Mouse (Mus musculus) myocyte (in vitro differentiated cells): ENCODE data around the gene Akap13. TPM values are rescaled to one million over a fixed set of nuclear protein-coding genes. Genes with fewer than 3 reads are reported as not detected.
"Not testable (repeated sequence)": the region's sequence is repeated elsewhere in the genome, so short reads cannot be mapped to it uniquely, and the experiment has no call there.

Source experiments
- H3K27me3 ChIP-seq: one replicate; pipeline ENCODE4 v1.6.1; 2011; ENCODE audit not compliant: control insufficient read depth, insufficient read depth, insufficient read length
- H3K36me3 ChIP-seq: one replicate; pipeline ENCODE4 v1.6.1; 2011; ENCODE audit not compliant: control insufficient read depth, insufficient read depth
- H3K4me2 ChIP-seq: one replicate; pipeline ENCODE4 v1.6.1; 2011; ENCODE audit warnings: low read depth, control low read depth
- H3K4me3 ChIP-seq: one replicate; pipeline ENCODE4 v1.5.1; 2011; ENCODE audit warnings: mild to moderate bottlenecking, control low read depth, moderate library complexity
- H3K79me2 ChIP-seq: one replicate; pipeline ENCODE4 v1.6.1; 2011; ENCODE audit not compliant: control insufficient read depth, insufficient read depth
- H3ac ChIP-seq: one replicate; pipeline ENCODE4 v1.6.1; 2011; ENCODE audit not compliant: control insufficient read depth, insufficient read length
- CEBPB ChIP-seq: IDR thresholded peaks from 2 replicates; pipeline ENCODE4 v1.6.1; 2011; ENCODE audit warnings: mild to moderate bottlenecking, moderate library complexity; ENCODE audit not compliant: poor library complexity, insufficient read depth, severe bottlenecking
- E2F4 ChIP-seq: IDR thresholded peaks from one replicate; pipeline ENCODE4 v1.6.1; 2011; ENCODE audit warnings: mild to moderate bottlenecking, control low read depth, moderate library complexity; ENCODE audit not compliant: insufficient read depth
- MAX ChIP-seq: IDR thresholded peaks from one replicate; pipeline ENCODE4 v1.6.1; 2011; ENCODE audit warnings: low read depth, mild to moderate bottlenecking, control low read depth
- MYOD1 ChIP-seq, 3 experiments: IDR thresholded peaks; one replicate each; pipeline ENCODE4 v1.6.1; 2011; ENCODE audit warnings: control low read depth in 2 of 3, low read depth in 2 of 3, mild to moderate bottlenecking in 2 of 3, moderate library complexity in 1 of 3; ENCODE audit not compliant: insufficient read length in 2 of 3, control insufficient read depth in 1 of 3
- MYOG ChIP-seq, 3 experiments: IDR thresholded peaks; one replicate each; pipeline ENCODE4 v1.6.1; 2011; ENCODE audit warnings: control low read depth in 2 of 3, low read depth in 2 of 3, mild to moderate bottlenecking in 2 of 3; ENCODE audit not compliant: insufficient read length in 2 of 3, control insufficient read depth in 1 of 3, insufficient read depth in 1 of 3
- POLR2A ChIP-seq: IDR thresholded peaks from one replicate; pipeline ENCODE4 v1.6.1; 2011; ENCODE audit warnings: low read depth, mild to moderate bottlenecking, control low read depth, moderate library complexity; ENCODE audit not compliant: insufficient read length
- POLR2AphosphoS2 ChIP-seq: IDR thresholded peaks from one replicate; pipeline ENCODE4 v1.6.1; 2011; ENCODE audit warnings: low read depth, control low read depth; ENCODE audit not compliant: insufficient read length
- REST ChIP-seq: IDR thresholded peaks from one replicate; pipeline ENCODE4 v1.6.1; 2011; ENCODE audit warnings: mild to moderate bottlenecking, control low read depth, moderate library complexity; ENCODE audit not compliant: insufficient read depth, insufficient read length
- SRF ChIP-seq: IDR thresholded peaks from one replicate; pipeline ENCODE4 v1.6.1; 2011; ENCODE audit warnings: low read depth; ENCODE audit not compliant: control insufficient read depth, insufficient read length
- TCF12 ChIP-seq: IDR thresholded peaks from one replicate; pipeline ENCODE4 v1.6.1; 2011; ENCODE audit warnings: mild to moderate bottlenecking, control low read depth; ENCODE audit not compliant: poor library complexity, insufficient read depth, severe bottlenecking
- TCF3 ChIP-seq: IDR thresholded peaks from one replicate; pipeline ENCODE4 v1.6.1; 2011; ENCODE audit warnings: low read depth, control low read depth; ENCODE audit not compliant: insufficient read length
- USF1 ChIP-seq: IDR thresholded peaks from one replicate; pipeline ENCODE4 v1.6.1; 2011; ENCODE audit warnings: low read depth, mild to moderate bottlenecking, control low read depth, moderate library complexity
- polyA plus RNA-seq: library from polyadenylated mRNA; unstranded; fragments of >200 nt; fragmentation: generic; extraction: Trizol; gene quantifications from one replicate; pipeline ENCODE4 v1.2.1, GENCODE M21; 2012; ENCODE audit warnings: missing spikeins

Gene Akap13
- polyA plus RNA-seq, 1 experiment: 13.9 TPM

- no peaks in the 10 kb centered on the region for H3K27me3 ChIP-seq
- no peaks in the 10 kb centered on the region for H3K79me2 ChIP-seq
- H3K4me3 ChIP-seq: no peak overlapping the region
- no peak for TF ChIP-seq MAX
- TF ChIP-seq SRF: no peak
- no peak for TF ChIP-seq TCF3
- TF ChIP-seq REST: no peak
- TF ChIP-seq POLR2A: no peak
- no peak for TF ChIP-seq POLR2AphosphoS2
- no peak for TF ChIP-seq TCF12
- TF ChIP-seq CEBPB: no peak
- no peak for TF ChIP-seq MYOG (IDR thresholded peaks at IDR 0.05; ENCODE audit: control insufficient read depth in 1 of 3, insufficient read depth in 1 of 3, insufficient read length in 2 of 3, low read depth in 2 of 3)
- TF ChIP-seq MYOD1 (IDR thresholded peaks at IDR 0.05; ENCODE audit: control insufficient read depth in 1 of 3, insufficient read length in 2 of 3, low read depth in 2 of 3): no peak
- no peak for TF ChIP-seq E2F4
- no peak for TF ChIP-seq USF1
- no peak overlapping the region for H3ac ChIP-seq
- peaks cover 27% of the 10 kb centered on the region for H3K36me3 ChIP-seq
- H3K4me2 ChIP-seq: peak overlapping the region; percentile 44
These were observed 157.3 kb downstream of the Akap13 start for GRCm38 (mm10) chr7:75612683-75613053.

GRCm38 (mm10) chr7:75613240-75613639 is 157.9 kb downstream of the Akap13 start:
- peaks cover under 1% of the 10 kb centered on the region for H3K79me2 ChIP-seq
- peaks cover 27% of the 10 kb centered on the region for H3K36me3 ChIP-seq
- H3K4me2 ChIP-seq: no peak overlapping the region
- H3ac ChIP-seq: no peak overlapping the region
- H3K4me3 ChIP-seq: no peak overlapping the region
- H3K27me3 ChIP-seq: no peaks in the 10 kb centered on the region
- TF ChIP-seq MYOD1 (IDR thresholded peaks at IDR 0.05; ENCODE audit: control insufficient read depth in 1 of 3, insufficient read length in 2 of 3, low read depth in 2 of 3) (no peak), MAX (no peak), CEBPB (no peak), POLR2A (no peak), TCF12 (no peak), SRF (no peak), TCF3 (no peak), POLR2AphosphoS2 (no peak), USF1 (no peak)

GRCm38 (mm10) chr7:75614826-75615225 is 159.5 kb downstream of the Akap13 start:
- peaks cover 14% of the 10 kb centered on the region for H3K36me3 ChIP-seq
- H3K27me3 ChIP-seq: no peaks in the 10 kb centered on the region
- no peak overlapping the region for H3K4me2 ChIP-seq
- peaks cover 4% of the 10 kb centered on the region for H3K79me2 ChIP-seq
- TF ChIP-seq TCF12: no peak
- no peak for TF ChIP-seq E2F4
- TF ChIP-seq POLR2A: no peak
- no peak for TF ChIP-seq REST
- no peak for TF ChIP-seq MYOD1 (IDR thresholded peaks at IDR 0.05; ENCODE audit: control insufficient read depth in 1 of 3, insufficient read length in 2 of 3, low read depth in 2 of 3)
- no peak for TF ChIP-seq SRF
- TF ChIP-seq TCF3: no peak
- TF ChIP-seq USF1: no peak
- no peak for TF ChIP-seq MYOG (IDR thresholded peaks at IDR 0.05; ENCODE audit: control insufficient read depth in 1 of 3, insufficient read depth in 1 of 3, insufficient read length in 2 of 3, low read depth in 2 of 3)
- no peak for TF ChIP-seq MAX
- TF ChIP-seq POLR2AphosphoS2: no peak
- TF ChIP-seq CEBPB: no peak
- no peak overlapping the region for H3K4me3 ChIP-seq
- no peak overlapping the region for H3ac ChIP-seq

- H3K4me3 ChIP-seq, H3K79me2 ChIP-seq, H3ac ChIP-seq, H3K27me3 ChIP-seq, H3K4me2 ChIP-seq: not testable (repeated sequence)
- H3K36me3 ChIP-seq: peaks cover 18% of the 10 kb centered on the region
These were observed 161.9 kb downstream of the Akap13 start for GRCm38 (mm10) chr7:75617246-75617645.

GRCm38 (mm10) chr7:75618699-75619098 is 163.4 kb downstream of the Akap13 start:
- Histone ChIP-seq H3K4me2 (no peak overlapping the region), H3K36me3 (peaks cover 25% of the 10 kb centered on the region), H3ac (no peak overlapping the region), H3K4me3 (no peak overlapping the region), H3K79me2 (peaks cover 4% of the 10 kb centered on the region), H3K27me3 (no peaks in the 10 kb centered on the region)
- no peak for TF ChIP-seq E2F4
- no peak for TF ChIP-seq CEBPB
